Mouse (Mus musculus) thymus, postnatal 0 days (tissue): ENCODE data around the gene Lrrtm3. TPM values are rescaled to one million over a fixed set of nuclear protein-coding genes. Genes with fewer than 3 reads are reported as not detected.

Source experiments
- DNase-seq: peaks from one replicate; pipeline ENCODE4 v3.0.0-alpha.2; 2015; ENCODE audit warnings: low spot score
- polyA plus RNA-seq: library from polyadenylated mRNA; unstranded; fragments of >200 nt; fragmentation: Nextera tagmentation; extraction: Ambion mirVana; gene quantifications from 2 replicates; pipeline ENCODE4 v1.2.1, GENCODE M21; 2015

Lrrtm3 gene
- polyA plus RNA-seq, 1 experiment from 2014 or later: 1.1 TPM

GRCm38 (mm10) chr10:64041892-64042291 is 48.2 kb downstream of the Lrrtm3 start:
- no peak for DNase-seq

GRCm38 (mm10) chr10:64041218-64041617 is 48.9 kb downstream of the Lrrtm3 start:
- DNase-seq: no peak

- no peak for DNase-seq
Measured at GRCm38 (mm10) chr10:64039760-64040535, 50.1 kb downstream of the Lrrtm3 start.

DNA sequence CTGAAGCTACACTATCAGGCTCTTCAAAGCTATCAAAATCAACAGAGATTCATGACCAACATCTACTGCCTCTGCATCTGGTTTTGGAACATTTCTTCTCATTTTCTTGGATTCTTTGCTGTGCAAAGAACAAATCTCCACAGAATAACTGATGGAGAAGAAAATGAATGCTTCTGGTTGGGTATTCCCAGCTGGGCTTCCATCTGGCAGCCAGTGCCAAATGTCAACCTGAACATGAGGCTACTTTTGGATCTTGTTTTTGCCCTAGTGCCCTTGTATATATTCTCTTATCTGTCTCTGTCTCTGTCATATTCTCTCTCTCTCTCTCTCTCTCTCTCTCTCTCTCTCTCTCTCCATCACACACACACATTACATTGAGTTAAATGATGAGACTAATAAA is 59.2 kb downstream of the Lrrtm3 start:
- DNase-seq: no peak

DNA sequence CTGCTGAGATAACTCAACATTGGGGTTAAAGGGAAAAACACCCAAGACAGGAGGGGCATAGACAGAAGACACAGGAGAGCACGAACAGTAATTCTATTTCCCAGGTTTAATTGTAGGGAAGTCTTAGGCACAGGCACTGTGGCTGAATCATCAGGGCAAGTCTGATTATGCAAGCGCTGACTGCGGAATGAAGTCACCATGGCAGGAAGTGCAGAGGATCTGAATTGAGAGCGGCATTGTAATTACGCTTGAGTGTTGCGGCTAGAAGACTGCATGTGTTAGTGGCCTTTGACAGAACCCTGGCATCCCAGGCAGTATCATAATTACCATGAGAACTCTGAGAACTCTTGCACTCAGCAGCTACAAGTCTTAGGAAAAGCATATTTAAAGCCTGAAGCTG is 66.7 kb downstream of the Lrrtm3 start:
- no peak for DNase-seq

- DNase-seq: no peak
Measured at GRCm38 (mm10) chr10:64020347-64020746, 69.7 kb downstream of the Lrrtm3 start.

DNA sequence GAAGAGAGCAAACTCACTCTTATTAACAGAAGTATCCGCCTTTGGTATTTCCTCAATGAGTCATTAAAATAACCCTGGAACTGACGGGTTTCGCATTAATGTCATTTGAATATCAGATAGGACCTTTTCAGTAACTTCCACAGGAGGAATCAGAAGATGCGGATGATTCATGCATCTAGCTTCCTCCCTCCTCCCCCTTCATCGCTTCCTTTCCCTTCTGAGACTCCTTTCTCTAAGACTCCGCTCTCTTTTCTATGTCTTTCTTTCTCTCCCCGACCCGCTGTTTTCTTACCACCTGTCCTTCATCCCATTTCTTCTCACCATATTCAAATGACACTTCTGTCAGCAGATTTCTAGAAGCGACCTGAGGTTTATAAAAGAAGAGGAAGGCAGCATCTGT is 88.1 kb downstream of the Lrrtm3 start:
- DNase-seq: no peak

DNA sequence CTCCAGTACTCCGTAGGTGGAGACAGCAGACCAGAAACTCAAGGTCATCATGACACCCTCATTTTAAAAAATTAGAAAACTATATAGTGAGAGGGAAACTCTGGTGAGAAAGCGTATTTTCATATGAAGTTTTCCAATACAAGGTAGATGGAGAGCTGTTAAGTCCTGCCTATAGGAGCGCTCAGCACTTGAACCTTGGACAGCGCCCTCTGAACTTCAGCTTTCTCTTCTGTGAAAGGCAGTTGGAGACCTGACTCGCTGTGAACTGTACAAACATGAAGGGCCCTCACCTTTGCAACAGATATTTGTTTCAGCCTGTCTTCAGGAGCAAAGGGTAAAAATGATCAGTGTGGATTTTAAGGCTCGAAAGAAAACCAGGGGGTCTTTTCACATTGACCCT is 88.5 kb downstream of the Lrrtm3 start:
- DNase-seq: no peak

DNA sequence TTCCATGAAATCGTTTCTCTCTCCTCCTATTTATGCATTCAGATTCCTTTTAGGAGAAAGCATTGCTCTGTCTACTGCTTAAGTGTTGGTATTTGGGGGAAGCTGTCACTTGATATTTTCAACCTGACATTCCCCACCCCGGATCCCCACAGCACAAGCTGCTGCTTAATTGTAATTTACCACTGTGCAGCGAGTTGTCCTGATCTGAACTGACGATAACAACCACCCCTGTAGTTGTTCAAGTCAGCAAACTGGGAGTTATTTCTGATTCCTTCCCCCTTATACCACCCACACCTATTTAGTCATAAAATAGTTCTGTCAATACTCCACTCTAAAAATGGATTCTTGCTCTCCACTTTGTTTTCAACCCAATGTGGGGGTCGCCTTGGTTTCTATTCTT is 95.8 kb downstream of the Lrrtm3 start:
- no peak for DNase-seq

GRCm38 (mm10) chr10:63985576-63985975 is 104.5 kb downstream of the Lrrtm3 start:
- no peak for DNase-seq

DNA sequence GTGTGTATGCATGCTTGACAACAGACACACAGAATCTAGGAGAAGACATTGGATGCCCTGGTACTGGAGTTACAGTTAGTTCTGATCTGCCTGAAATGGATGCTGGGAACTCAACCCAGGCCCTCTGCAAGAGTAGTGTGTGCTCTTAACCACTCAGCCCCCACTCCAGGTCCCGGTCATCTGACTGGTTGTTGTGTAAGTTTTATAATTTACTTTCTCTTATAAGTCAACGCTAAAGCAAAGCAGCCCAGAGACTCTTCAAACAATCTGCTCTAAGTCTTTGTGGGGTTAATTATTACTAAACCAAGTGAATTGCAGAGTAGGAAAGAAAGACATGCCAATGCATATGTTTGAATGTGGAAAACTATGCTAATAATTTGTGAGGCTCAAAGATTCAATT is 110.7 kb downstream of the Lrrtm3 start:
- DNase-seq: no peak

GRCm38 (mm10) chr10:63978969-63979368 is 111.1 kb downstream of the Lrrtm3 start:
- no peak for DNase-seq

DNA sequence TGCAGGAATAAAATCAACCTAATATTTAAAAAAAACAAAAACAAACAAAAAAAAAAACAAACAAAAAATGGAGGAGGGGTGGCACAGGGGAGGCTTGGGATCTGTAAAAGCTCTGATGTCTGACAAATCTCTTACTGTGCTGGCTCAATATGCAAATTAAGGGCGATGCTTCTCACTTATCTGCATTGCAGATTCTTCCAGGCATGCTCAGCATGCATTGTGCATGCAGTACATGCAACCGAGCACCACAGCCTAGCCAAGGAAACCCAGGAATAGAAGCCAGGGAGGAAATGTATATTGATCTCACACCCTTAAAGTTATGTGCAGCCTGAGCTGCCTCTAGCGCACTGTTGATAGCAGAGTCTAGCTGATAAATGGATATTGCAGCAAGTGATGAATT is 111.5 kb downstream of the Lrrtm3 start:
- no peak for DNase-seq

DNA sequence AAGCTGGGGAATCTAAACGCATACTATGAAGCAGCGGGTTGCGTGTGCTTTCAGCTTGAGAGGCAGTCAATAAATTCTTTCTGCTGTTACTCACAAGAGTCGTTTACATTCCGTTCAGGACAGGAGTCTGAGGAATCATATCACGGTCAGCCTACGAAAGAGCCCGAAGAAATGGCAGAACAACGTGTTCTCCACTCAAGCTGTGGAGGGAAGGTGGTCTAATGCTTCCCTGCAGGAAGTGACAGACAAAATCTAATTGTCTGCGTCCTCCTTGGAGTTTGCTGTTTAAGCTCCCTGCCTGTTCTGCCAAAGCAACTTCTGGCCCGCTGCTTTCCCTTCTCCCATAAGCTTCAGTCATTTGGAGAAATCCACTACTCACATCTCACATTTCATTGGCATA is 112.0 kb downstream of the Lrrtm3 start:
- DNase-seq: no peak

GRCm38 (mm10) chr10:63972300-63972699 is 117.8 kb downstream of the Lrrtm3 start:
- DNase-seq: no peak

GRCm38 (mm10) chr10:63954308-63954930 is 135.7 kb downstream of the Lrrtm3 start:
- DNase-seq: no peak

GRCm38 (mm10) chr10:63951481-63951880 is 138.6 kb downstream of the Lrrtm3 start:
- DNase-seq: no peak

GRCm38 (mm10) chr10:63950867-63951266 is 139.2 kb downstream of the Lrrtm3 start:
- DNase-seq: no peak

DNA sequence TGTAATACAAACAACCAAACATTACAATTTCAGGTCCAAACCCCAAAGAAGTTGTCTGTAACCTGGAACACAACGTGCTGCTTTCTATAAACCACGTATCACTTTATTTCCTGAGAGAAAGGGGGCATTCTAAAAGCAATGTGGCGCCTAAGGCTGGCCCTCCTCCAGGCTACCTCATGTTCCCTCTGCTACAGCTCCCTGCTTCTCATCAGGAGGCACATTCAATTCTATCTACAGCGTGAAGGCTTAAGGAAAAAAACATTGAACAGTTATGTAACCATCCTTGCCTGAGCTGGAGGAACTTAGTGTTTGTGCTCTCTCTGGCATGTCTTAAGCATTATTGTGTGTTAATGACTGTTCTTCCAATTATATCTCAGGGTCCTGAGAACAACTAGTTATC is 142.8 kb downstream of the Lrrtm3 start:
- no peak for DNase-seq

DNA sequence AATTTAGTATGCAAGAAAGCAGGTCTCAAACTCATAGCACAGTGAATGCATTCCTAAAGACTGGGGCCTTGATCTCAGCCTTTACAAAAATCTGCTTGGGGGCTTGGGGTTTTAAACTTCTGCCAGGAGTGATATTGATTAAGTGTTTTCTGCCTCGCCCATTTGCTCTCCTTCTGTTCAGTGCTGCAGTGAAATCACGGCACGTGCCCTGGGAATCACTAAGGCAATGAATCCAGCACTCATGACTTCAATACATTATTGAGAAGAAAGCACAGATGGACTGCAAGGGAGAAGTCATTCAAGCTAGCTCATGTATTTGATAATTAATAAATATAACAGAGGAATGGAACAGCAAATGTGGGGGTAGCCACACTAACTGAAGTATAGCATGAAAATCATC is 144.5 kb downstream of the Lrrtm3 start:
- no peak for DNase-seq

- no peak for DNase-seq
Measured at GRCm38 (mm10) chr10:63933946-63934345, 156.1 kb downstream of the Lrrtm3 start.

DNA sequence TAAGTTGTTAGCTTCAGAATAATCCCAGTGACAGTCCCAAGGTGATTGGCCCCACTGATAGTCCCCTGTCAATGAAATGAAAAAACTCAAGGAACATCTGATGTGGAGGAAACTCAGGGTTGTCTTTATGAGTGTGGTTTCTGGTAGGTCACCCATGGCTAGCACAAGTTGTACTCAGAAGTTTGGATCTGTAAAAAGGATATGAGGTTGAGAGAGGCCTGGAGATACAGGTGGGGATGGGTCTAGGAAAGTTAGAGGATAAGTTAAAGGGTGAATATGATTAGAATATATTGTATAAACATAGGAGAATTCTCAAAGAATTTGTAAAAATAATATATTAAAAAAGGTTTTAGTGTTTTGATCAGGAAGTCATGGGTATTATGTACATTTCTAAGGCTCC is 162.7 kb downstream of the Lrrtm3 start, which contains the start of gene Gm10118:
Gene Gm10118 (minus strand): TSS at position 101 of the 400 bp plus-strand sequence.
- DNase-seq: no peak

DNA sequence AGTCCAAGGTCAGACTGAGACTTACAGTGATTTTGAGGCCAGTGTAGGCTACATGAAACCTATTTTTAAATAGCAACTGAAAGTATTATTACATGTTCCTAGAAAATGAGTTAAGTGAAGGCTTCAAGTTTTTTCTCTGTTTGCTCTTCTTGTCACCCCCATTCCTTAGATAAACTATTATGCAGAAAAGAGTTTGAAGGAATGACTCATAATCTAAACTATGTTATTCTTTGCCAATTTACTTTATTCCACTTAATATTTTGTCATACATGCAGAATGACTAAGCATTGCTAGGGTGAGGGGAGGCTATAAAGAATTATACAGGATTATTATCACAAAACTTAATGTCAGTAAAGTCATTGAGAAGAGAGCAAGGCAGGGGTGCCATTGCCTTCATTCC is 181.2 kb downstream of the Lrrtm3 start:
- DNase-seq: no peak
